Mouse (Mus musculus) erythroblast, embryonic 14.5 days (primary cell): Measurements from ENCODE around the gene Akap9.

Experiments used
- GATA1 ChIP-seq: IDR thresholded peaks from 2 replicates; pipeline ENCODE4 v1.6.1; 2012; ENCODE audit warnings: low read length, inconsistent platforms, mixed read lengths
- TAL1 ChIP-seq: IDR thresholded peaks from 3 replicates; pipeline ENCODE4 v1.6.1; 2012; ENCODE audit warnings: low read length, inconsistent platforms, mixed read lengths

GRCm38 (mm10) chr5:3961286-3961685, 33.4 kb downstream of the Akap9 start:
- TF ChIP-seq TAL1: no peak
- no peak for TF ChIP-seq GATA1
